Mouse (Mus musculus) MEL (cell line): Measurements from ENCODE around the gene Thoc6. TPM values are rescaled to one million over a fixed set of nuclear protein-coding genes. Genes with fewer than 3 reads are reported as not detected.

Source experiments
- DNase-seq: peaks from one replicate; pipeline ENCODE4 v3.0.0; 2011; ENCODE audit warnings: low read depth, low spot score
- H3K27ac ChIP-seq: 2 replicates; pipeline ENCODE4 v1.5.1; 2012; ENCODE audit warnings: low read depth, mild to moderate bottlenecking, control low read depth, low read length, moderate library complexity; ENCODE audit not compliant: control insufficient read depth
- H3K27me3 ChIP-seq, 2 experiments: fragments of 150-350 bp in 1 of 2; sonication (generic) in 1 of 2; 2 replicates each; pipeline ENCODE4 v1.6.1; 2012; ENCODE audit warnings: low read length in 2 of 2, mild to moderate bottlenecking in 2 of 2, improper control_type of control experiment in 1 of 2, moderate library complexity in 1 of 2; ENCODE audit not compliant: insufficient read depth in 2 of 2, control insufficient read depth in 1 of 2
- H3K36me3 ChIP-seq, 2 experiments: 2 replicates each; pipeline ENCODE4 v1.6.1; 2012 to 2014; ENCODE audit warnings: low read length in 2 of 2, improper control_type of control experiment in 1 of 2, inconsistent platforms in 1 of 2, mild to moderate bottlenecking in 1 of 2; ENCODE audit not compliant: insufficient read depth in 2 of 2, control insufficient read depth in 1 of 2
- H3K4me1 ChIP-seq, 2 experiments: fragments of 150-350 bp in 1 of 2; sonication (generic) in 1 of 2; 2 replicates each; pipeline ENCODE4 v1.6.1; 2012; ENCODE audit warnings: low read length in 2 of 2, improper control_type of control experiment in 1 of 2, mild to moderate bottlenecking in 1 of 2; ENCODE audit not compliant: insufficient read depth in 2 of 2, control insufficient read depth in 1 of 2
- H3K4me3 ChIP-seq, 2 experiments: fragments of 150-350 bp in 1 of 2; sonication (generic) in 1 of 2; 2 replicates each; pipeline ENCODE4 v1.5.1; 2012; ENCODE audit warnings: low read depth in 2 of 2, low read length in 2 of 2, mild to moderate bottlenecking in 2 of 2, moderate library complexity in 2 of 2, control low read depth in 1 of 2, improper control_type of control experiment in 1 of 2; ENCODE audit not compliant: control insufficient read depth in 1 of 2, insufficient read depth in 1 of 2
- H3K79me2 ChIP-seq: 2 replicates; pipeline ENCODE4 v1.6.1; 2012; ENCODE audit warnings: mild to moderate bottlenecking, low read length, moderate library complexity; ENCODE audit not compliant: control insufficient read depth, poor library complexity, insufficient read depth
- H3K9ac ChIP-seq: 2 replicates; pipeline ENCODE4 v1.6.1; 2012; ENCODE audit warnings: low read depth, mild to moderate bottlenecking, control low read depth, low read length, moderate library complexity; ENCODE audit not compliant: control insufficient read depth, poor library complexity, severe bottlenecking
- H3K9me3 ChIP-seq: fragments of 150-350 bp; sonication (generic); replicated peaks from 2 replicates; pipeline ENCODE4 v1.6.1; 2012; ENCODE audit warnings: mild to moderate bottlenecking, low read length, improper control_type of control experiment, moderate library complexity; ENCODE audit not compliant: insufficient read depth
- CHD1 ChIP-seq: IDR thresholded peaks from 2 replicates; pipeline ENCODE4 v1.6.1; 2012; ENCODE audit warnings: low read depth, mild to moderate bottlenecking, inconsistent platforms, low read length, improper control_type of control experiment
- CTCF ChIP-seq, 3 experiments: IDR thresholded peaks in 2 of 3; conservative IDR thresholded peaks in 1 of 3; 2 replicates each; pipeline ENCODE4 v1.5.1; 2011 to 2012; ENCODE audit warnings: low read length in 3 of 3, low read depth in 2 of 3, mild to moderate bottlenecking in 2 of 3, improper control_type of control experiment in 1 of 3, inconsistent platforms in 1 of 3, mixed read lengths in 1 of 3, moderate library complexity in 1 of 3; ENCODE audit not compliant: control insufficient read depth in 1 of 3, insufficient read depth in 1 of 3, poor library complexity in 1 of 3, severe bottlenecking in 1 of 3
- E2F4 ChIP-seq: IDR thresholded peaks from 2 replicates; pipeline ENCODE4 v1.6.1; 2011; ENCODE audit warnings: low read depth, low read length, improper control_type of control experiment, borderline replicate concordance
- ELF1 ChIP-seq: IDR thresholded peaks from 2 replicates; pipeline ENCODE4 v1.6.1; 2014; ENCODE audit warnings: low read depth, mild to moderate bottlenecking, inconsistent platforms, low read length, improper control_type of control experiment, moderate library complexity
- ETS1 ChIP-seq: IDR thresholded peaks from 2 replicates; pipeline ENCODE4 v1.6.1; 2012; ENCODE audit warnings: low read depth, mild to moderate bottlenecking, inconsistent platforms, low read length, improper control_type of control experiment, moderate library complexity
- KAT2A ChIP-seq: conservative IDR thresholded peaks from 2 replicates; pipeline ENCODE4 v1.6.1; 2012; ENCODE audit warnings: low read depth, low read length, improper control_type of control experiment, inconsistent platforms
- MAFK ChIP-seq: IDR thresholded peaks from 2 replicates; pipeline ENCODE4 v1.6.1; 2011; ENCODE audit warnings: low read depth, mild to moderate bottlenecking, low read length, improper control_type of control experiment, borderline replicate concordance
- MEF2A ChIP-seq: IDR thresholded peaks from 2 replicates; pipeline ENCODE4 v1.6.1; 2014; ENCODE audit warnings: low read depth, mild to moderate bottlenecking, inconsistent platforms, low read length, improper control_type of control experiment; ENCODE audit not compliant: poor library complexity, insufficient replicate concordance, severe bottlenecking; ENCODE audit errors: extremely low read depth
- MYB ChIP-seq: IDR thresholded peaks from 2 replicates; pipeline ENCODE4 v1.6.1; 2011; ENCODE audit warnings: mild to moderate bottlenecking, low read depth, low read length, improper control_type of control experiment
- NRF1 ChIP-seq: IDR thresholded peaks from 2 replicates; pipeline ENCODE4 v1.6.1; 2014; ENCODE audit warnings: low read depth, mild to moderate bottlenecking, inconsistent platforms, low read length, improper control_type of control experiment, moderate library complexity; ENCODE audit not compliant: poor library complexity, insufficient read depth, severe bottlenecking
- POLR2A ChIP-seq, 2 experiments: IDR thresholded peaks; 2 replicates each; pipeline ENCODE4 v1.6.1; 2011 to 2012; ENCODE audit warnings: low read length in 2 of 2, mild to moderate bottlenecking in 2 of 2, control low read depth in 1 of 2, improper control_type of control experiment in 1 of 2, low read depth in 1 of 2, moderate library complexity in 1 of 2; ENCODE audit not compliant: control insufficient read depth in 1 of 2, insufficient read depth in 1 of 2, poor library complexity in 1 of 2
- RAD21 ChIP-seq: IDR thresholded peaks from 2 replicates; pipeline ENCODE4 v1.6.1; 2011; ENCODE audit warnings: mild to moderate bottlenecking, low read depth, low read length, improper control_type of control experiment
- RCOR1 ChIP-seq: IDR thresholded peaks from 2 replicates; pipeline ENCODE4 v1.6.1; 2012; ENCODE audit warnings: low read depth, mild to moderate bottlenecking, inconsistent platforms, low read length, improper control_type of control experiment
- SMC3 ChIP-seq: IDR thresholded peaks from 2 replicates; pipeline ENCODE4 v1.6.1; 2011; ENCODE audit warnings: low read depth, low read length, improper control_type of control experiment
- TAL1 ChIP-seq: IDR thresholded peaks from 2 replicates; pipeline ENCODE4 v1.6.1; 2012; ENCODE audit warnings: mild to moderate bottlenecking, inconsistent platforms, low read length, moderate library complexity, mixed read lengths
- TBP ChIP-seq: IDR thresholded peaks from 2 replicates; pipeline ENCODE4 v1.8.0; 2011; ENCODE audit warnings: low read depth, low read length, improper control_type of control experiment
- TCF12 ChIP-seq: IDR thresholded peaks from 2 replicates; pipeline ENCODE4 v1.6.1; 2014; ENCODE audit warnings: low read depth, mild to moderate bottlenecking, inconsistent platforms, low read length, improper control_type of control experiment, moderate library complexity
- USF2 ChIP-seq, 2 experiments: IDR thresholded peaks; 2 replicates each; pipeline ENCODE4 v1.6.1; 2011 to 2012; ENCODE audit warnings: improper control_type of control experiment in 2 of 2, low read length in 2 of 2, borderline replicate concordance in 1 of 2, inconsistent platforms in 1 of 2, low read depth in 1 of 2, mild to moderate bottlenecking in 1 of 2; ENCODE audit not compliant: insufficient read depth in 1 of 2
- ZC3H11A ChIP-seq: IDR thresholded peaks from 2 replicates; pipeline ENCODE4 v1.6.1; 2012; ENCODE audit warnings: low read depth, mild to moderate bottlenecking, inconsistent platforms, low read length, improper control_type of control experiment
- ZKSCAN1 ChIP-seq: IDR thresholded peaks from 2 replicates; pipeline ENCODE4 v1.6.1; 2012; ENCODE audit warnings: low read depth, mild to moderate bottlenecking, inconsistent platforms, low read length, improper control_type of control experiment, moderate library complexity
- polyA plus RNA-seq, 2 experiments: library from polyadenylated mRNA; stranded (reverse) in 1 of 2; unstranded in 1 of 2; fragments of >175 nt in 1 of 2; fragments of >200 nt in 1 of 2; gene quantifications; 2 replicates each; pipeline versions ENCODE4 v1.2.1 to v1.2.4; 2012; ENCODE audit warnings: low replicate concordance in 2 of 2, low read depth in 1 of 2; ENCODE audit not compliant: insufficient read length in 2 of 2, insufficient read depth in 1 of 2, missing spikeins in 1 of 2
- total RNA-seq: library from RNA; depleted of rRNA; stranded (reverse); fragments of 300-350 nt; gene quantifications from 2 replicates; pipeline ENCODE4 v1.2.3, GENCODE M21; 2012

The Thoc6 gene
- total and polyA plus RNA-seq, 3 experiments: 26.4 to 62.9 TPM; not detected in 1

DNA sequence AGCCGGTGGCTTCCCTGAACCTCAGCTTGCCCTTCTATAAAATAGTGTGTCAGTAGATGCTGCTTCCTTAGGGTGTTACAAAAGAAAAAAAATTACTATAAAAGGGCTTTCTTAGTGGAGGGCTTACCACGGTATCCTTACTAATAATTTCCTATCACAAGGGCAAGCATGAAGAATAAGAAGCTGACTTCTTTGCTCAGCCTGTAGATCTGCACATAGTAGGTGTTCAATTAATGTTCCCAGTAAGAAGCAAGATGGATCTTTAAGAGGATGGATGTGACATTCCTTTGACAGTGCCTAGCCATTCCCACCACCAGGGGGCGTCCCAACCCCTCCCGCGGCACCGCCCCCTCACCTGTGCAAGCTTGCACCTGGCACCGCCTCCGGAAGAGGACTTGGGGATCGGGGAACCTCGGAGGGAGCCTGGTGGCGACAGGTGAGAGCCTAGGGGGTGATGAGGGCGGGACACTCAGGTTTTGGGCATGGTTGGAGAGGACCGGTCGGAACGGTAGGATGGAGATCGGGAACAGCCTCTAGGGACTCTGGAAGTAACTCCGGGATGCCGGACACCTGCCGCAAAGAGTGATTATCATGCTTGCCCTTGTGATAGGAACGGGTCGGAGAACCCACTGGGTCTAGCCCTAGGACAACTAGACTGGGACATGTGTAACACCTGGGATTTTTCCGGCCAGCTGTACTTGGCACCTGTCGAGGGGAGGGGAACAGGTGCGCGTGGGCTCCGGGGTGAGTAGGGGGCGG lies 13.4 kb downstream of the Thoc6 start, which contains the start of gene Bicdl2:
Gene Bicdl2 (plus strand): TSS at position 390 of the 759 bp plus-strand sequence.
- H3K4me1 ChIP-seq: peaks cover 0 to 4% of the 10 kb centered on the region in 2 experiments; a peak in 2 of 4 replicates
- no peak within 1 kb of the TSS for H3K9ac ChIP-seq
- DNase-seq: no peak
- H3K4me3 ChIP-seq: no peak within 1 kb of the TSS
- no peaks in the 10 kb centered on the region for H3K36me3 ChIP-seq
- TF ChIP-seq CHD1 (no peak), CTCF (IDR thresholded peaks at IDR 0.05 in 2 of 3, conservative IDR thresholded peaks at IDR 0.05 in 1 of 3; ENCODE audit: control insufficient read depth in 1 of 3, insufficient read depth in 1 of 3, low read depth in 2 of 3, low read length in 3 of 3, poor library complexity in 1 of 3, severe bottlenecking in 1 of 3) (peak; percentile 66 to 79 (median 68)), ZKSCAN1 (peak; percentile 91), KAT2A (no peak), E2F4 (no peak), RAD21 (peak; percentile 20), NRF1 (no peak), POLR2A (IDR thresholded peaks at IDR 0.05; ENCODE audit: control insufficient read depth in 1 of 2, insufficient read depth in 1 of 2, low read depth in 1 of 2, low read length in 2 of 2, poor library complexity in 1 of 2) (no peak), MYB (no peak), ETS1 (no peak), MEF2A (no peak), TAL1 (no peak), TBP (no peak), ZC3H11A (0 out of 2 replicates have a peak, but pooled peaks have one; percentile 10), RCOR1 (no peak), SMC3 (peak; percentile 62), MAFK (no peak), ELF1 (no peak), TCF12 (no peak), USF2 (IDR thresholded peaks at IDR 0.05; ENCODE audit: borderline replicate concordance in 1 of 2, insufficient read depth in 1 of 2, low read depth in 1 of 2, low read length in 2 of 2) (no peak)
- no peak within 1 kb of the TSS for H3K27ac ChIP-seq
- no peaks in the 10 kb centered on the region; a peak in 2 of 4 replicates for H3K27me3 ChIP-seq
- no peaks in the 10 kb centered on the region for H3K79me2 ChIP-seq
- no peaks in the 10 kb centered on the region for H3K9me3 ChIP-seq
